Mouse (Mus musculus) CD4-positive naive resting alpha-beta T cell, adult 76 days (primary cell): Measurements from ENCODE around the gene Gm8677. TPM values are rescaled to one million over a fixed set of nuclear protein-coding genes. Genes with fewer than 3 reads are reported as not detected.

Experiments used
- total RNA-seq: library from RNA; stranded (reverse); gene quantifications from one replicate; pipeline ENCODE4 v1.2.4, GENCODE M21; 2023

Gm8677 gene
- total RNA-seq = not detected

DNA sequence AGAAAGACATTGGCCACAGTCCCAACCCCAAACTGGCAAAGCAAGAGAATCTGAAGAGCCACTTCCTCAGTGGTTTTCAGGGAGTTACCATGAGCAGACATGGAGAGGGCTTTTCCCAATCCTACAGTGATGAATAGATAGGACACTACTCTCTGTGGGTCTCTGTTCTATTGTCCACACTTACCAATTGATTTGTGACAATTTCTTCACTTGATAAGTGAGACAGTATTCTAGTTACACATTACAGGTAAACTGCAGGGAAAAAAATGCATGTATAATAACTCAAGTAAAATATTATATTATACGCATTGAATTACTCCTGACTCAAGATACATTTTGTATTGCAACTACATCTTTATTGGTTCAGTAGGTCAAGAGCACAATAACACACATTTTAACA, at the start of gene Gm8677:
Gene Gm8677, minus strand, starts transcription at position 101 of the 400 bp plus-strand sequence.

DNA sequence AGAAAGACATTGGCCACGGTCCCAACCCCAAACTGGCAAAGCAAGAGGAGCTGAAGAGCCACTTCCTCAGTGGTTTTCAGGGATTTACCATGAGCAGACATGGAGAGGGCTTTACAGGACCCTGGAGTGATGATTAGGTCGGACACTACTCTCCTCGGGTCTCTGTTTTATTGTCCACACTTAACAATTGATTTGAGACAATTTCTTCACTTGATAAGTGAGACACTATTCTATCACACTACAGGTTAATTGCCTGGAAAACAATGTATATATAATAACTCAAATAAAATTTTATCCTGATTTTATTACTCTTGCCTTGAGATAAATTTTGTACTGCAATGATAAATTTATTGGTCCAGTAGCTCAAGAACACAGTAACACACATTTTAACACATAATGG, 30.6 kb upstream of the Gm8677 start, which contains the start of gene Gm4201:
Gene Gm4201, minus strand, starts transcription at position 101 of the 400 bp plus-strand sequence.

DNA sequence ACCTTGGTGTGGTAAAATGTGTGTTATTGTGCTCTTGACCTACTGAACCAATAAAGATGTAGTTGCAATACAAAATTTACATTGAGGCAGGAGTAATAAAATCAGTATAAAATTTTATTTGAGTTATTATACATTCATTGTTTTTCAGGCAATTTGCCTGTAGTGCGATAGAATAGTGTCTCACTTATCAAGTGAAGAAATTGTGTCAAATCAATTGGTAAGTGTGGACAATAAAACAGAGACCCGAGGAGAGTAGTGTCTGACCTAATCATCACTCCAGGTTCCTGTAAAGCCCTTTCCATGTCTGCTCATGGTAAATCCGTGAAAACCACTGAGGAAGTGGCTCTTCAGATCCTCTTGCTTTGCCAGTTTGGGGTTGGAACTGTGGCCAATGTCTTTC, 12.0 kb downstream of the Gm8677 start, which contains the start of gene Vmn1r152:
Gene Vmn1r152, plus strand, starts transcription at position 301 of the 400 bp plus-strand sequence.

DNA sequence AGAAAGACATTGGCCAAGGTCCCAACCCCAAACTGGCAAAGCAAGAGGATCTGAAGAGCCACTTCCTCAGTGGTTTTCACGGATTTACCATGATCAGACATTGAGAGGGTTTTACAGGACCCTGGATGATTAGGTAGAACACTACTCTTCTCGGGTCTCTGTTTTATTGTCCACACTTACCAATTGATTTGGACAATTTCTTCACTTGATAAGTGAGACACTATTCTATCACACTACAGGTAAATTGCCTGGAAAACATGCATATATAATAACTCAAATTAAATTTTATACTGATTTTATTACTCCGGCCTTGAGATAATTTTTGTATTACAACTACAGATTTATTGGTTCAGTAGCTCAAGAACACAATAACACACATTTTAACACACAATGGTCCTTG, 35.1 kb downstream of the Gm8677 start, which contains the start of gene Vmn1r151:
Gene Vmn1r151, minus strand, starts transcription at position 101 of the 400 bp plus-strand sequence.

Other genes starting within 250 kb of the Gm8677 start
- not detected for gene Gm4187, start 205.2 kb downstream of the Gm8677 start, total RNA-seq
- not detected for gene Gm8660, start 163.8 kb downstream of the Gm8677 start, total RNA-seq
- gene Vmn1r148, start 121.3 kb downstream of the Gm8677 start, total RNA-seq = not detected
- gene Vmn1r149, start 96.7 kb downstream of the Gm8677 start, total RNA-seq = not detected
- not detected for gene Gm10665, start 70.8 kb downstream of the Gm8677 start, total RNA-seq
- not detected for gene Vmn1r151, start 35.2 kb downstream of the Gm8677 start, total RNA-seq
- not detected for gene Vmn1r152, start 11.9 kb downstream of the Gm8677 start, total RNA-seq
- not detected for gene Gm4201, start 30.5 kb upstream of the Gm8677 start, total RNA-seq
- not detected for gene Gm4565, start 53.2 kb upstream of the Gm8677 start, total RNA-seq
- gene Vmn1r155, start 123.1 kb upstream of the Gm8677 start, total RNA-seq = not detected
- gene Gm8693, start 157.4 kb upstream of the Gm8677 start, total RNA-seq = not detected
- gene Gm4567, start 184.8 kb upstream of the Gm8677 start, total RNA-seq = not detected
- gene Vmn1r157, start 226.8 kb upstream of the Gm8677 start, total RNA-seq = not detected